Mouse (Mus musculus) stomach, embryonic 16.5 days (tissue): ENCODE data around the gene Bmp5. TPM values are rescaled to one million over a fixed set of nuclear protein-coding genes. Genes with fewer than 3 reads are reported as not detected.

Source experiments
- ATAC-seq: fragments of 200-750 bp; cut with Nextera tagmentation; 2 replicates; pipeline ENCODE4 v1.8.0; 2017; ENCODE audit warnings: moderate number of reproducible peaks, moderate TSS enrichment; ENCODE audit not compliant: insufficient read depth, low FRiP score
- H3K27ac ChIP-seq: fragments of 300-500 bp; sonication (generic); 2 replicates; pipeline ENCODE4 v1.5.1; 2014; ENCODE audit warnings: low read length
- H3K27me3 ChIP-seq: fragments of 300-500 bp; sonication (generic); 2 replicates; pipeline ENCODE4 v1.6.1; 2014; ENCODE audit warnings: low read length, control low read depth, mixed read lengths; ENCODE audit not compliant: control insufficient read depth, insufficient read depth
- H3K36me3 ChIP-seq: fragments of 300-500 bp; sonication (generic); 2 replicates; pipeline ENCODE4 v1.6.1; 2014; ENCODE audit warnings: low read length; ENCODE audit not compliant: control insufficient read depth, insufficient read depth
- H3K4me1 ChIP-seq: fragments of 300-500 bp; sonication (generic); 2 replicates; pipeline ENCODE4 v1.6.1; 2014; ENCODE audit warnings: low read length, control low read depth, mixed read lengths; ENCODE audit not compliant: control insufficient read depth, insufficient read depth
- H3K4me2 ChIP-seq: fragments of 300-500 bp; sonication (generic); 2 replicates; pipeline ENCODE4 v1.6.1; 2014; ENCODE audit warnings: low read depth, low read length, mixed read lengths
- H3K4me3 ChIP-seq: fragments of 300-500 bp; sonication (generic); replicated peaks from 2 replicates; pipeline ENCODE4 v1.5.1; 2014; ENCODE audit warnings: mild to moderate bottlenecking, low read length
- H3K9ac ChIP-seq: fragments of 300-500 bp; sonication (generic); 2 replicates; pipeline ENCODE4 v1.6.1; 2014; ENCODE audit warnings: low read length
- H3K9me3 ChIP-seq: fragments of 300-500 bp; sonication (generic); replicated peaks from 2 replicates; pipeline ENCODE4 v1.6.1; 2016; ENCODE audit warnings: low read length, control low read depth; ENCODE audit not compliant: control insufficient read depth
- WGBS: fragments of 180-500 bp; shearing (Covaris S2); extraction: QIAGEN DNeasy Blood & Tissue Kit; methylation state at CpG from one replicate; pipeline ENCODE4 v1.1.7; 2014; 5-methylcytosine and 5-hydroxymethylcytosine counted together
- polyA plus RNA-seq: library from polyadenylated mRNA; unstranded; fragments of >200 nt; fragmentation: Nextera tagmentation; extraction: Ambion mirVana; gene quantifications from 2 replicates; pipeline ENCODE4 v1.2.1, GENCODE M21; 2015

Bmp5 gene
- polyA plus RNA-seq = 5.9 and 6.9 TPM in 2 replicates

DNA sequence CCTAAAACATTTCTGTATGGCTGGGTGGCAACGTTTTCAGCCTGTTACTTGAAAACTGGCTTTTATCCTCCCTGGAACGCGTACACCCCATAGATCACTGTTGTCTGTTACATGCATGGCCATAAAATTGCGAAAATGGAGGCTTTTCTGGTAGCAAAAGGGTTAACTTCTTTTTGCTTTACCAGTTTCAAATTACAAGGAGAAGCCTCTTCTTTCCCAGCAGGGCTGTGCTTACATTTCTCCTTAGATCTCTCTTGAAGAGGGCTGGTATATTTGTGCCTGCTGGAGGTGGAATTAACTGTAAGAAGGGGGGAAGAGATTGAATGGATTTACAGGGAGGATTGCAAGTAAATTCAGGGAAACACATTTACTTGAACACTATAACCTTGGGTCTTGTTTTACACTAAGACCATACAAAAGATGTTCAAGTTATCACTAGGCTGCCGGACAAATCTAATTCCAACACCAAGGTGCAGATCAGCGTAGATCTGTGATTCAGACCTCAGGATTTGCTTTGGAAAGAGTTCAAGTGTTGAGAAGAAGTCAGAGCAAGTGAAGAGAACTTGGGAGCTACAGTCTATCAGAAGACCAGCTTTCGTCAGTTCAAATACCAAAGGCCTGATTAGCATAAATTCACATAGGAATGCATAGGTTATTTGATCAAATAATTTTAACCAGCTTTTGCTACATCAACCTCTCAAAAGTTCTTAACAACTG is at the start of gene Bmp5:
Gene Bmp5, plus strand, starts transcription at position 236 of the 717 bp plus-strand sequence.
- peak within 1 kb of the TSS; percentile 47 for H3K4me3 ChIP-seq
- H3K9ac ChIP-seq = peak within 1 kb of the TSS; percentile 68
- H3K4me1 ChIP-seq = no peaks in the 10 kb centered on the region
- H3K36me3 ChIP-seq = no peaks in the 10 kb centered on the region
- no peaks in the 10 kb centered on the region for H3K9me3 ChIP-seq
- H3K27ac ChIP-seq = peak within 1 kb of the TSS; percentile 33
- H3K27me3 ChIP-seq = no peaks in the 10 kb centered on the region
- ATAC-seq = no peak
- WGBS = 20% methylated on average over 7 of the region's 7 CpGs
- peak within 1 kb of the TSS; percentile 45 for H3K4me2 ChIP-seq

DNA sequence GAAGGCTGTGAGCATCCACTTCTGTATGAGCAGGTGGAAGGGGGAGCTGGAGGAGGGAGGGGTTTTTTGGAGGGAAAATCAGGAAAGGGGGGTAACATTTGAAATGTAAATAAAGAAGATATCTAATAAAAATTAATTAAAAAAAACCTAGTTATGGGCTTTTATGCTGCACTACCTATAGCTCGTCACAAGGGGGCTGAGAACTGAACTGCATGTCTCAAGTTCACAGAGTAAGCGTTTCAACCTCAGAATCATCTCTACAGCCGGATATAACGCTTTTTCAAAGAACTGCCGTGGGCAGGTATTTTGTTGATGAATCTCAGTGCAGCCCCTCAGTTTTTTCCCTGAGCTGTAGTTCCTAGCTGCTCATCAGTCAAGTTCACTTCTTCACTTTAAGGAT is 15.1 kb upstream of the Bmp5 start:
- no peak for ATAC-seq
- Histone ChIP-seq H3K9ac (no peak overlapping the region), H3K9me3 (no peaks in the 10 kb centered on the region), H3K4me3 (no peak overlapping the region), H3K4me2 (no peak overlapping the region), H3K4me1 (no peaks in the 10 kb centered on the region), H3K36me3 (no peaks in the 10 kb centered on the region), H3K27me3 (no peaks in the 10 kb centered on the region), H3K27ac (no peak overlapping the region)
- WGBS = 11% methylated on average over 5 of the region's 5 CpGs

DNA sequence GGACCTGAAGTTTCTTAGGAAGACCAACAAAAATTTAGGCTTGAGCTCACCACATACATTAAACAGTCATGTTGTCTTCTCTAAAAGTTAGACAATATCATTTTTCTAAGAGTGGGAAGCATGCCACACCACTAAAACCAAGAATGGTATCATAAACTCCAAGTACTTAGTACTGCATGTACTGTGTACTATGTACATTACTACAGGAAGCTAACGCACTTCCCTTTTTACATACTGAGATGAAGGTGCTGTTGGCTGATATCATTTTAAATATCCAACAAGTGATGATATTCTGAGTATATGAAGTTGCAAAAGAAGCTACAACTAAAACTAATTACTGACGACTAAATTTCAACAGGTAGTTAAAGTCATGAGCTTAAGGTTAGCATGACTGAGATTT is 13.6 kb upstream of the Bmp5 start:
- Histone ChIP-seq H3K4me3 (no peak overlapping the region), H3K36me3 (no peaks in the 10 kb centered on the region), H3K9me3 (no peaks in the 10 kb centered on the region), H3K4me2 (no peak overlapping the region), H3K27ac (no peak overlapping the region), H3K4me1 (no peaks in the 10 kb centered on the region), H3K27me3 (no peaks in the 10 kb centered on the region), H3K9ac (no peak overlapping the region)
- 92% methylated on average over 2 of the region's 2 CpGs for WGBS
- no peak for ATAC-seq

DNA sequence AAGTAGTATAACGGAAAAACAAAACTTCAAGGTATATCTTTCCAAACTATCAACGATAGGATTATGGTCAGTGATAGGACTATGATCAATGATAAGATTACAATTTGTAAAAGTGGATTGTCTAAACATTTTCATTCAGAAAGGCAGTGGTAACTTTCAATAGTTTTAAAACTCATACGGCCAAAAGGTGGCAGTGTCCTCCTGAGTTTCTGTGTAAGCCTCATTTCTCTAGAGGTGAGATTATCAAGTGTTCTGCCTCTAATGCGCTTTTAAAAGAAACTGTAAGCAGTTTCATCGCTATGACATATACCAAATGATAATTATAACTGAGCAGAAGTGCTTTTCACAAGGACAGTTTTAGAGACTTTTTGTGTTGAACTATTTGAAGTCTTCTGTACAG is 12.7 kb upstream of the Bmp5 start:
- WGBS = 16% methylated on average over 5 of the region's 5 CpGs
- Histone ChIP-seq H3K27me3 (no peaks in the 10 kb centered on the region), H3K27ac (no peak overlapping the region), H3K9ac (no peak overlapping the region), H3K4me2 (no peak overlapping the region), H3K4me1 (no peaks in the 10 kb centered on the region), H3K36me3 (no peaks in the 10 kb centered on the region), H3K9me3 (no peaks in the 10 kb centered on the region), H3K4me3 (no peak overlapping the region)
- ATAC-seq = no peak

DNA sequence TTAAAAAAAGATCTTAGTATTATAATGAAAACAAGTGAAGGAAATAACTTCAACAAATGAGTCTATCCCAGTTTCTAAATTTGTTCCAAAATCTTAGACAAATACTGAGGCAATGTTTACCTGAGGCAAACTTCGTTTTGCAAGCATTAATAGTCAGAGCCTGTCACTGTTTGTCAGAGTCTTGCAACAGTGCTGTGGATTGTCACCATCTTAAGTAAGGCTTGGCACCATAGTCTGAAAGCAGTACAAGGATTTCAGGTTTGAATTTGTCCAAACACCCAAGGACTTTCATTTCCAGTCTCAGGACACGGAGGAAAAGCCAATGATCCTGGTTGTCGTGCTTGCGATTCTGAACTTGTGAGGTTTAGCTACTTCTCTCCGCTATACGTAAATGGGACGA is 10.4 kb upstream of the Bmp5 start:
- no peaks in the 10 kb centered on the region for H3K4me1 ChIP-seq
- no peaks in the 10 kb centered on the region for H3K27me3 ChIP-seq
- no peak overlapping the region for H3K4me2 ChIP-seq
- no peak overlapping the region for H3K9ac ChIP-seq
- H3K9me3 ChIP-seq = no peaks in the 10 kb centered on the region
- H3K36me3 ChIP-seq = no peaks in the 10 kb centered on the region
- H3K27ac ChIP-seq = no peak overlapping the region
- 70% methylated on average over 7 of the region's 7 CpGs for WGBS
- ATAC-seq = no peak
- no peak overlapping the region for H3K4me3 ChIP-seq

DNA sequence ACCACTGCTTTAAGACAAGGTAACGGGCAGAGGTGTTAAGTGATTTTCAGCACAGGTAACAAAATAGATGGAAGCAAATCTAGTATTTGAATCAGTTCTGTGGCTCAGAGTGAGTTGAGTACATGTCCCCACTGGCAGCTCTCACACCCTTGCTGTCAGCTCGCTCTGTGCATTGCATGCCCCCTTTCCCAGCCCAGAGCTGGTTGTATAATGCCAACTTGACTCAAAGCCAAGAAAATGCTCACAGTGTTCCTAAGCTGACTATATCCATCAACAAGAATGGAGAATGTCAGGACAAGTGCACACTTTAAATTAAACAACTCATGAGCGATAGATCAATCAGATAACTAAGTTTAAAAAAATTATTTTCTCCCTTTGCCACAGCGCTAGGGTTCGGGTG is 8.6 kb upstream of the Bmp5 start:
- H3K9me3 ChIP-seq = no peaks in the 10 kb centered on the region
- no peaks in the 10 kb centered on the region for H3K36me3 ChIP-seq
- 64% methylated on average over 5 of the region's 5 CpGs for WGBS
- no peak overlapping the region for H3K4me2 ChIP-seq
- ATAC-seq = no peak
- H3K27ac ChIP-seq = no peak overlapping the region
- no peaks in the 10 kb centered on the region for H3K4me1 ChIP-seq
- H3K4me3 ChIP-seq = no peak overlapping the region
- no peak overlapping the region for H3K9ac ChIP-seq
- no peaks in the 10 kb centered on the region for H3K27me3 ChIP-seq

DNA sequence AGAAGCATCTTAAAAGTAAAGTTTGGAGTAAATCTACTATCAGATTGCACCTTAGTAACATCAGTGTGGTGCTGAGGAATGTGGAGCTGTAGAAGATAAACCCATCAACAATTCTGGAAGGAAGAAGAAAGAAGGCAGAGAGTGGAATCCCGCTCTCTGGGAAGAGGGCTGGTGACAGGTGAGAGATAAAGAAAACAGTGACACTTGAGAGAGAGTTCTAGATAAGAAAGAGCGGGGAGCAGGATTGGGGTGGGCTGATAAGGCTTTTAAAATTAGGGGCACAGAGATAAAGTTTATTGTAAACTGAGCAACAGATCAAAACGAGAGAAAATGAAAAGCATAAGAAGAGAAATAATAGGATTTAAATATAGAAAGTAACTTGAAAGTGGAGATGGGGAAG is 6.1 kb upstream of the Bmp5 start:
- Histone ChIP-seq H3K4me1 (no peaks in the 10 kb centered on the region), H3K4me3 (no peak overlapping the region), H3K27ac (no peak overlapping the region), H3K4me2 (no peak overlapping the region), H3K9me3 (no peaks in the 10 kb centered on the region), H3K27me3 (no peaks in the 10 kb centered on the region), H3K9ac (no peak overlapping the region), H3K36me3 (no peaks in the 10 kb centered on the region)
- 50% methylated on average over 3 of the region's 3 CpGs for WGBS
- no peak for ATAC-seq

DNA sequence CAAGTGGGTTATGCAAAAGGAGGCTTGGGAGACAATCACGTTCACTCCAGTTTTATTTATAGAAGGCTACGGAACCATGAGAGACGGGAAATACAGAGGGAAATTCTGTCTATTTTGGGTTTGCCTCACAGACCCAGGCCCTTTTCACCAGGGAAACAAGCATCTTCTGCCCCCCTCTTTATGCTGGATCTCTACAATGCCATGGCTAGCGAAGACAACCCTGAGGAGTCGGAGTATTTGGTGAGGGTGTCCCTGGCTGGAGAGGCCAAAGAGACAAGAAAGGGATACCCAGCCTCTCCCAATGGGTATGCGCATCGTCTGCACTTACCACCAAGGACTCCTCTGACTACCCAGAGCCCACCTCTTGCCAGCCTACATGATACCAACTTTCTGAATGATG is 989 bp downstream of the Bmp5 start:
- WGBS = 37% methylated on average over 7 of the region's 7 CpGs
- Histone ChIP-seq H3K4me1 (no peaks in the 10 kb centered on the region), H3K27me3 (no peaks in the 10 kb centered on the region), H3K36me3 (no peaks in the 10 kb centered on the region), H3K4me3 (peak overlapping the region; percentile 47), H3K27ac (peak overlapping the region; percentile 33), H3K9me3 (no peaks in the 10 kb centered on the region), H3K4me2 (peak overlapping the region; percentile 45), H3K9ac (peak overlapping the region; percentile 68)
- ATAC-seq = no peak

DNA sequence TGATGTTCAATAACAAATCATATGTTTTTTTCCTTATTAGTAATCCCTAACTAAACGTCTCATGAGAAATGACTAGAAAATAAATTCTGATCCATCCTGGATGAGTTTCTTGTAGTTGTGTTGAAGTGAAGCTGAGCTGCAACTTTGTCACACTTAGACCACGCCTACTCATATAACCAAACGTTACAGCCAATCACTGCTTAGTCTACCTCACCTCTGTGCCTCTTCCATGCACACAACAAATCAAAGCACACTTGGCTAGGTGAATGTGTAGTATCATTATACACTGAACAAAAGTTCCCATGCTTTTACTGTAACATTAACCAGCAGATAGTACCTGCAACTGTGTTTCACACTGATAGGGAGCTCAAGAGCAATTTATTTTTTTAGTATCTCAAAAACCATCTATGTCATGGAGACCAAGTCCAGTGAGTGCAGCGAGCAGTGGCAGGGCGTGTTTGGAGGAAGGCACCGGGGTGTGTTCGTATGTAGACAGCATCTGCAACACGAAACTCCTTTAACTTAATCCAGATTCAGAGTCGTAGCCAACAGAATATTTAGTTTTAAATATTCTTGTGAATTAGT is 3.7 kb downstream of the Bmp5 start:
- Histone ChIP-seq H3K27ac (no peak overlapping the region), H3K9ac (no peak overlapping the region), H3K4me1 (no peaks in the 10 kb centered on the region), H3K9me3 (no peaks in the 10 kb centered on the region), H3K4me2 (peak overlapping the region; percentile 38), H3K4me3 (peak overlapping the region; percentile 26), H3K36me3 (no peaks in the 10 kb centered on the region), H3K27me3 (no peaks in the 10 kb centered on the region)
- 53% methylated on average over 9 of the region's 9 CpGs for whole genome bisulfite sequencing
- no peak for ATAC-seq
